8 mouse cellular contexts compared by ENCODE assay signal in genomic region chr10:80702536-80703390, GRCm38 (mm10). TPM values are rescaled to one million over a fixed set of nuclear protein-coding genes. Genes with fewer than 3 reads are reported as not detected.
DNase-seq lines count a peak whose midpoint lies in the region; ATAC-seq lines count a peak whose summit lies in the region.

No protein-coding gene starts in this region.

- H3K4me2 ChIP-seq in embryonic facial prominence, embryonic 14.5 days (ENCODE audit: low read depth, low read length) = peak overlapping the region; percentile 71
- peak overlapping the region; percentile 90 for H3K4me2 ChIP-seq in kidney, embryonic 14.5 days (replicated peaks; ENCODE audit: low read depth, low read length)
- peak overlapping the region; percentile 80 for H3K4me2 ChIP-seq in limb, embryonic 15.5 days

- peak; percentile 91 for ATAC-seq in embryonic facial prominence, embryonic 14.5 days (ENCODE audit: low read depth)
- ATAC-seq in kidney, embryonic 14.5 days (ENCODE audit: low FRiP score, low TSS enrichment) = peak; percentile 87
- peak; percentile 86 for ATAC-seq in limb, embryonic 15.5 days (ENCODE audit: insufficient number of reproducible peaks, low FRiP score, low TSS enrichment, low read depth)

- peak overlapping the region; percentile 67 for H3K4me3 ChIP-seq in embryonic facial prominence, embryonic 14.5 days (ENCODE audit: low read depth, low read length)
- peak overlapping the region; percentile 65 for H3K4me3 ChIP-seq in kidney, embryonic 14.5 days (ENCODE audit: low read length)
- peak overlapping the region; percentile 65 for H3K4me3 ChIP-seq in limb, embryonic 15.5 days

- 1% methylated on average over 36 of the region's 47 CpGs for WGBS in embryonic facial prominence, embryonic 14.5 days
- 2% methylated on average over 47 of the region's 47 CpGs for WGBS in kidney, embryonic 14.5 days
- WGBS in limb, embryonic 15.5 days = 1% methylated on average over 47 of the region's 47 CpGs

- H3K27me3 ChIP-seq in embryonic facial prominence, embryonic 14.5 days (replicated peaks; ENCODE audit: control insufficient read depth, insufficient read depth, low read length) = no peaks in the 10 kb centered on the region
- H3K27me3 ChIP-seq in kidney, embryonic 14.5 days (ENCODE audit: control insufficient read depth, insufficient read depth, low read length) = no peaks in the 10 kb centered on the region
- H3K27me3 ChIP-seq in limb, embryonic 15.5 days = no peaks in the 10 kb centered on the region

- peaks cover 22% of the 10 kb centered on the region for H3K36me3 ChIP-seq in embryonic facial prominence, embryonic 14.5 days (ENCODE audit: control insufficient read depth, insufficient read depth, low read length)
- peaks cover 19% of the 10 kb centered on the region for H3K36me3 ChIP-seq in kidney, embryonic 14.5 days (ENCODE audit: control insufficient read depth, insufficient read depth, low read length)
- peaks cover 26% of the 10 kb centered on the region for H3K36me3 ChIP-seq in limb, embryonic 15.5 days

- no peaks in the 10 kb centered on the region for H3K9me3 ChIP-seq in embryonic facial prominence, embryonic 14.5 days (ENCODE audit: control insufficient read depth, low read length)
- no peaks in the 10 kb centered on the region for H3K9me3 ChIP-seq in kidney, embryonic 14.5 days (ENCODE audit: control insufficient read depth, low read length)
- no peaks in the 10 kb centered on the region for H3K9me3 ChIP-seq in limb, embryonic 15.5 days

- peaks cover 20% of the 10 kb centered on the region for H3K4me1 ChIP-seq in embryonic facial prominence, embryonic 14.5 days (ENCODE audit: control insufficient read depth, insufficient read depth, low read length)
- H3K4me1 ChIP-seq in kidney, embryonic 14.5 days (ENCODE audit: control insufficient read depth, insufficient read depth, low read length) = peaks cover 21% of the 10 kb centered on the region
- H3K4me1 ChIP-seq in limb, embryonic 15.5 days = peaks cover 40% of the 10 kb centered on the region

- peak overlapping the region; percentile 78 for H3K27ac ChIP-seq in embryonic facial prominence, embryonic 14.5 days (replicated peaks; ENCODE audit: low read depth, low read length)
- H3K27ac ChIP-seq in kidney, embryonic 14.5 days (ENCODE audit: low read depth, low read length) = peak overlapping the region; percentile 69
- peak overlapping the region; percentile 85 for H3K27ac ChIP-seq in limb, embryonic 15.5 days

- H3K9ac ChIP-seq in embryonic facial prominence, embryonic 14.5 days (ENCODE audit: low read depth, low read length) = peak overlapping the region; percentile 63
- peak overlapping the region; percentile 66 for H3K9ac ChIP-seq in kidney, embryonic 14.5 days (ENCODE audit: low read depth, low read length)
- peak overlapping the region; percentile 29 for H3K9ac ChIP-seq in limb, embryonic 15.5 days

- DNase-seq in 3T3-L1 (ENCODE audit: low read depth, low spot score) = peak; percentile 93
- DNase-seq in adrenal gland, postnatal 4 days (ENCODE audit: low spot score in 2 of 2) = peak; percentile 80 to 94
- DNase-seq in embryonic facial prominence, embryonic 14.5 days (ENCODE audit: low spot score) = peak; percentile 97
- DNase-seq in heart, adult 9 months (ENCODE audit: low spot score in 2 of 2) = peak; percentile 94 to 96
- DNase-seq in monocyte, adult 2 months (ENCODE audit: low read depth in 1 of 2, low spot score in 2 of 2) = peak; percentile 91 to 92
- DNase-seq in spleen, postnatal 36 days (ENCODE audit: low spot score in 2 of 2) = peak; percentile 95 to 96

RNA-seq across cellular contexts. Expression of gene Izumo4, which starts 0.8 kb away (rescaled TPM):
- total RNA-seq in adrenal gland, postnatal 4 days (2021) = 10 to 100 TPM; 18.3 to 24.9 TPM
- 10.3 and 14.4 TPM in 2 replicates for polyA plus RNA-seq in embryonic facial prominence, embryonic 14.5 days (2014; fragmentation: Nextera tagmentation; extraction: Ambion mirVana)
- 8.5 and 14.6 TPM in 2 replicates for polyA plus RNA-seq in kidney, embryonic 14.5 days (2014; fragmentation: Nextera tagmentation; extraction: Ambion mirVana)
- polyA plus RNA-seq in limb, embryonic 15.5 days (2015; fragmentation: Nextera tagmentation; extraction: Ambion mirVana) = 25.9 and 31.0 TPM in 2 replicates

RNA-seq across cellular contexts. Expression of gene Mob3a, which starts 1.0 kb away (rescaled TPM):
- 10 to 100 TPM; 16.5 to 16.6 TPM for total RNA-seq in adrenal gland, postnatal 4 days (2021)
- 31.2 and 37.0 TPM in 2 replicates for polyA plus RNA-seq in embryonic facial prominence, embryonic 14.5 days (2014; fragmentation: Nextera tagmentation; extraction: Ambion mirVana)
- polyA plus RNA-seq in kidney, embryonic 14.5 days (2014; fragmentation: Nextera tagmentation; extraction: Ambion mirVana) = 23.3 and 34.4 TPM in 2 replicates
- polyA plus RNA-seq in limb, embryonic 15.5 days (2015; fragmentation: Nextera tagmentation; extraction: Ambion mirVana) = 55.8 and 57.7 TPM in 2 replicates

RNA-seq across cellular contexts. Expression of gene Mknk2, which starts 24.9 kb away (rescaled TPM):
- 100 to 1,000 TPM; 126 to 134 TPM for total RNA-seq in adrenal gland, postnatal 4 days (2021)
- 84.6 and 86.7 TPM in 2 replicates for polyA plus RNA-seq in embryonic facial prominence, embryonic 14.5 days (2014; fragmentation: Nextera tagmentation; extraction: Ambion mirVana)
- 68.1 and 99.2 TPM in 2 replicates for polyA plus RNA-seq in kidney, embryonic 14.5 days (2014; fragmentation: Nextera tagmentation; extraction: Ambion mirVana)
- polyA plus RNA-seq in limb, embryonic 15.5 days (2015; fragmentation: Nextera tagmentation; extraction: Ambion mirVana) = 90.1 and 97.5 TPM in 2 replicates

RNA-seq across cellular contexts. Expression of gene Ap3d1, which starts 39.3 kb away (rescaled TPM):
- total RNA-seq in adrenal gland, postnatal 4 days (2021) = 100 to 1,000 TPM in 1 of 2 experiments, 10 to 100 TPM in 1; 98.9 to 114 TPM
- 67.6 and 75.8 TPM in 2 replicates for polyA plus RNA-seq in embryonic facial prominence, embryonic 14.5 days (2014; fragmentation: Nextera tagmentation; extraction: Ambion mirVana)
- polyA plus RNA-seq in kidney, embryonic 14.5 days (2014; fragmentation: Nextera tagmentation; extraction: Ambion mirVana) = 70.8 and 80.6 TPM in 2 replicates
- polyA plus RNA-seq in limb, embryonic 15.5 days (2015; fragmentation: Nextera tagmentation; extraction: Ambion mirVana) = 72.3 and 75.0 TPM in 2 replicates

RNA-seq across cellular contexts. Expression of gene Btbd2, which starts 45.9 kb away (rescaled TPM):
- 10 to 100 TPM; 72.0 to 76.3 TPM for total RNA-seq in adrenal gland, postnatal 4 days (2021)
- polyA plus RNA-seq in embryonic facial prominence, embryonic 14.5 days (2014; fragmentation: Nextera tagmentation; extraction: Ambion mirVana) = 71.6 and 81.2 TPM in 2 replicates
- 63.4 and 80.2 TPM in 2 replicates for polyA plus RNA-seq in kidney, embryonic 14.5 days (2014; fragmentation: Nextera tagmentation; extraction: Ambion mirVana)
- polyA plus RNA-seq in limb, embryonic 15.5 days (2015; fragmentation: Nextera tagmentation; extraction: Ambion mirVana) = 54.7 and 68.2 TPM in 2 replicates

Comparison
In these comparisons a context has a peak if more than half of its experiments do, and no peak if none do; other contexts are left out.
1. Peak in every context shown above with its lines: DNase-seq, ATAC-seq, H3K4me3 ChIP-seq and H3K27ac ChIP-seq.